Mouse (Mus musculus) cortical plate, adult 2 months (tissue): Measurements from ENCODE around the gene Gm8369.

Experiments
- CTCF ChIP-seq: fragments of 200-500 bp; IDR thresholded peaks from 2 replicates; pipeline ENCODE4 v1.5.1; 2011; ENCODE audit warnings: mild to moderate bottlenecking, control low read depth, low read length; ENCODE audit not compliant: insufficient read depth; ENCODE audit errors: extremely low read depth
- POLR2A ChIP-seq: fragments of 200-500 bp; IDR thresholded peaks from 2 replicates; pipeline ENCODE4 v1.6.1; 2011; ENCODE audit warnings: mild to moderate bottlenecking, low read length, control low read depth; ENCODE audit not compliant: insufficient read depth; ENCODE audit errors: extremely low read depth

- TF ChIP-seq CTCF (no peak), POLR2A (no peak)
Observed at GRCm38 (mm10) chr19:11447238-11447637, 38.5 kb upstream of the Gm8369 start.
